Mouse (Mus musculus): ENCODE results near the gene Tcam1. TPM values are rescaled to one million over a fixed set of nuclear protein-coding genes. Genes with fewer than 3 reads are reported as not detected.

Tcam1 gene
- polyA plus RNA-seq, 1 experiment from 2014 or later: 0.09 TPM

DNA sequence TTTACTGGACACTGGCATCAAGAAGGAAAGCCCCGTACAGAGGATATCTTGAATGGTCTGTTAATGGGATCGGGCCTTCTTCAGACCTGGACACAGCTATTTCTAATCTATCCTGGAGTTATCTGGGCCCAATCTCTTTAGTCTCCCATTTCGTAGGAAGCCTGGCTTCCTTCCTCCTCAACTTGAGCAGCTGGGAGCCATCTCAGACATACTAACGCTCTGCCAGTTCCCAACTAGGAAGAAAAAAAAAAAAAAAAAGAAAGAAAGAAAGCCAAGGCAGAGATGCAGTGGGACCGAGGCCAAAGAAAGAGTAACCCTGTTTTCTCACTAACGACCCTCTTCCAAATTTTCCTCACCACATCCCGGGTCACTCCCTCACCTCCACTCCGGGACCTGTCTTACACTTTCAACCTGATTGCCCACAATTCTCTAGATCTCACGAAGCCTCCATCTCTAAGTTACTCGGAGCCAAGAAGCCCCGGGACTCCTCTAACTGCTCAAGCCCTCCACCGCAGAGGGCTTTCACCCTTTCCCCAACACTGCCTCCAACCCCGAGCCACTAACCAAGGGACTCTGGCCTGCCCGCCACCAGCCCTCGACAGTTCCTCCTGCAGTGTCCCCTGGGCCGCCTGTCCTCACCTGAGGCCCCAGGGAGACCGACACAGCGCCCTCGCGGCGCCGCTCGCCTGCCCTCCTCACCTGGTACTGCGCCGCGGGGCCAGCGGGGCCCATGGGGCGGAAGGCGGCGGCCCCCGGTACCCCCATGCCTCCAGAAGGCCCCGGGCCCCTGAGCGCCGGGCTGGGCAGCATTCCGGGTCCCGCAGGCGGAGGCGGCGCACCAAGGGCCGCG lies 4.5 kb upstream of the Tcam1 start:
- TF ChIP-seq CTCF (IDR thresholded peaks at IDR 0.05; ENCODE audit: low read depth): no peak
- peaks cover 3% of the 10 kb centered on the region for H3K36me3 ChIP-seq (ENCODE audit: control insufficient read depth, insufficient read depth)
- H3K9ac ChIP-seq (ENCODE audit: low read depth, low read length): peak overlapping the region; percentile 95
- peak; percentile 34 for ATAC-seq
- no peaks in the 10 kb centered on the region for H3K27me3 ChIP-seq (replicated peaks; ENCODE audit: control insufficient read depth, insufficient read depth, low read length)
- no peaks in the 10 kb centered on the region for H3K9me3 ChIP-seq (ENCODE audit: control insufficient read depth)
- peaks cover 10% of the 10 kb centered on the region for H3K4me1 ChIP-seq (replicated peaks; ENCODE audit: control insufficient read depth, insufficient read depth, low read length)
- H3K4me2 ChIP-seq (replicated peaks; ENCODE audit: low read depth): peak overlapping the region; percentile 77
- H3K4me3 ChIP-seq (ENCODE audit: low read depth, low read length): peak overlapping the region; percentile 97
- H3K27ac ChIP-seq (ENCODE audit: low read depth, low read length): peak overlapping the region; percentile 98
- under 1% methylated on average over 41 of the region's 41 CpGs for WGBS

DNA sequence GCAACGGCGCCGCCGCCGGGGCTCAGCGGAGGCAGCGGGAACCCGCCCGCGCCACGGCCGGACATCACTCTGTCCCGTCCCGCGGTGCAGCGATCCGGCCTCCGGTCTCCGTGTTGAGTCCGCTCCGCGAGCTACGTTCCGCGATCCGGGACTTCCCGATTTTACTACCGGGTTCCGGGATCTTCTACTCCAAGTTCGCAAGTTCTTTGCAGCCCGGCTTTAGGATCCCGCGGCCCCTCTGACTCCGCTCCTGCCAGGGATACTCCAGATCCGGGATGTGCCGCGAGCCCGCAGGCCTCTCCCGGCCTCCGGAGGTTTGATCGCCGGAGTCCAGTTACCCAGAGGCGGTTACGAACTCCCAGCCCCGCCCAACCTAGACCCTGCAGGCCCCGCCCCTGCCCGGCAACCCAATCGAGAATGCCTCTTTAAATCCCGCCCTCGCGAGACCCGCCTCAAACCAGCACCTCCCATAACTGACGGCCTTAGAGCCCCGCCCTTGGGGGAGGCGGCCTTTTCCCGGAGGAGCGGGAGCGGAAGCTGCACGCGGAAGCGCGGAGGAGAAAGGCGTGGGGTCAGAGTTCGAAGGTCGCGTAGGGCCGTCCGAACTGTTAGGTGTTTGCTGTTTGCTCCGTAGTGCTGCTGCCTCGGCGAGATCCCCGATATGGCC lies 3.7 kb upstream of the Tcam1 start, which contains the start of gene Smarcd2:
Gene Smarcd2, minus strand, starts transcription at position 329 of the 667 bp plus-strand sequence.
- peaks cover 10% of the 10 kb centered on the region for H3K4me1 ChIP-seq (replicated peaks; ENCODE audit: control insufficient read depth, insufficient read depth, low read length)
- ATAC-seq: peak; percentile 92

DNA sequence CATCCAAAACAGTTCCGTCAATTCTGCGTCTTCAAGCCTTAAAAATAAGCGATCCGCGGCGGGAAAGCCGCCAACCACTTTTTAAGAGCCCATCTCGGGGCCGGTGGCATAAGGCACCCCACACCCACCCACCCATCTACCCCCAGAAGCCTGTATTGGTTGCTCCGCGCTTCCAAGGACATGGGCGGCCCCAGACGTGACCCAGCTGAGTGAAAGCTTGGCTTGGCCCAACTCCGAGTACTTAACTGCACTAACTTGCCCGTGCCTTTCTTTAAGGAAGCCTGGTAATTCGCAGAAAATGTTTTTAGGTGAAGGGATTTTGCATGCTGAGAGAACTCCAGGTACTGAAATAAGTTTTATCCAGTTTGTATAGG lies 3.2 kb upstream of the Tcam1 start:
- Histone ChIP-seq H3K4me1 (replicated peaks; ENCODE audit: control insufficient read depth, insufficient read depth, low read length) (peaks cover 10% of the 10 kb centered on the region), H3K27me3 (replicated peaks; ENCODE audit: control insufficient read depth, insufficient read depth, low read length) (no peaks in the 10 kb centered on the region), H3K27ac (ENCODE audit: low read depth, low read length) (peak overlapping the region; percentile 72), H3K9ac (ENCODE audit: low read depth, low read length) (peak overlapping the region; percentile 95), H3K9me3 (ENCODE audit: control insufficient read depth) (no peaks in the 10 kb centered on the region), H3K36me3 (ENCODE audit: control insufficient read depth, insufficient read depth) (no peaks in the 10 kb centered on the region), H3K4me3 (ENCODE audit: low read depth, low read length) (peak overlapping the region; percentile 97), H3K4me2 (replicated peaks; ENCODE audit: low read depth) (peak overlapping the region; percentile 77)
- no peak for TF ChIP-seq CTCF (IDR thresholded peaks at IDR 0.05; ENCODE audit: low read depth)
- no peak for ATAC-seq
- 7% methylated on average over 16 of the region's 16 CpGs for WGBS

More for the DNA sequence above, 3.7 kb upstream of the Tcam1 start, which contains the start of gene Smarcd2:
- Histone ChIP-seq H3K4me3 (ENCODE audit: low read depth, low read length) (peak within 1 kb of the TSS; percentile 97), H3K36me3 (ENCODE audit: control insufficient read depth, insufficient read depth) (no peaks in the 10 kb centered on the region), H3K4me2 (replicated peaks; ENCODE audit: low read depth) (peak within 1 kb of the TSS; percentile 77), H3K9ac (ENCODE audit: low read depth, low read length) (peak within 1 kb of the TSS; percentile 95), H3K27me3 (replicated peaks; ENCODE audit: control insufficient read depth, insufficient read depth, low read length) (no peaks in the 10 kb centered on the region), H3K9me3 (ENCODE audit: control insufficient read depth) (no peaks in the 10 kb centered on the region), H3K27ac (ENCODE audit: low read depth, low read length) (peak within 1 kb of the TSS; percentile 98)
- WGBS: under 1% methylated on average over 72 of the region's 72 CpGs
- TF ChIP-seq CTCF (IDR thresholded peaks at IDR 0.05; ENCODE audit: low read depth): no peak

DNA sequence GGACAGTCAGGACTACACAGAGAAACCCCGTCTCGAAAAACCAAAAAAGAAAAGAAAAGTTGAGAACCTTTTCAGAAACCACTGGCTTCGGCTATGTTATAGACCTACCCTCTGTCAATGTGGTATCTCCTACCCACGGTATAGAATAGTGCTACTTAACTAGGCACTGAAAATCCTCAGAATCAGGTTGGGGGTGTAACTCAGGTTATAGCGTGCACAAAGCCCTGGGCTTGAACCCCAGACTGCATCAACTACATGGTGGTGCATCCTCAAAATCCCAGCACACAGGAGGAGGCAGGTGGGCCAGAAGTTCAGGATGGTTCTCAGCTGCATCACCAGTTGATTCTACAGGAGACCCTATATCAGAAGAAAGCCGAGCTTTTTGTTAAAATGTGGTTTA lies 2.7 kb upstream of the Tcam1 start:
- no peak overlapping the region for H3K9ac ChIP-seq (ENCODE audit: low read depth, low read length)
- no peak for ATAC-seq
- WGBS: 93% methylated on average over 6 of the region's 6 CpGs
- H3K36me3 ChIP-seq (ENCODE audit: control insufficient read depth, insufficient read depth): no peaks in the 10 kb centered on the region
- no peak overlapping the region for H3K27ac ChIP-seq (ENCODE audit: low read depth, low read length)
- no peaks in the 10 kb centered on the region for H3K27me3 ChIP-seq (replicated peaks; ENCODE audit: control insufficient read depth, insufficient read depth, low read length)
- H3K9me3 ChIP-seq (ENCODE audit: control insufficient read depth): no peaks in the 10 kb centered on the region
- peaks cover 10% of the 10 kb centered on the region for H3K4me1 ChIP-seq (replicated peaks; ENCODE audit: control insufficient read depth, insufficient read depth, low read length)
- no peak overlapping the region for H3K4me3 ChIP-seq (ENCODE audit: low read depth, low read length)
- no peak for TF ChIP-seq CTCF (IDR thresholded peaks at IDR 0.05; ENCODE audit: low read depth)
- peak overlapping the region; percentile 77; the same call in 1 of the 2 replicates for H3K4me2 ChIP-seq (replicated peaks; ENCODE audit: low read depth)

DNA sequence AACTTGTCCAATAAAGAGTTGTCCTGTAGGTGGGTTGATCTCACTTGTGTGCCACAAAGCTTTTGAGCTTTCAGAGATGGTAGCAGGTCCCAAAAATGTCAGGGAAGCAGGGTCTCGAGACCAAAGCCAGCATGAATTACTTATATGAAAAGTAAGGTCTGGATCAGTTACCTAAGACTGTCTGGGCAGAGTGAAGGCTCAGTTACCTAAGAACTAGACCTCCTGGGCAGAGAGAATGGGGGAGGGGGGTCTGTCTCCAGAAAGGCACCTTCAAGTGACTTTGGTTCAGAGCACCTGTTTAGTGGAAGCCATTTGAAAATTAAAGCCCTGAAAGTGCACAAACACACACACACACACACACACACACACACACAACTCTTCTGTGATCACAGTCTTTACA lies 2.1 kb upstream of the Tcam1 start:
- H3K4me3 ChIP-seq (ENCODE audit: low read depth, low read length): no peak overlapping the region
- WGBS: 89% methylated on average over 1 of the region's 1 CpGs
- no peak overlapping the region for H3K27ac ChIP-seq (ENCODE audit: low read depth, low read length)
- H3K4me2 ChIP-seq (replicated peaks; ENCODE audit: low read depth): no peak overlapping the region
- peaks cover 10% of the 10 kb centered on the region for H3K4me1 ChIP-seq (replicated peaks; ENCODE audit: control insufficient read depth, insufficient read depth, low read length)
- no peaks in the 10 kb centered on the region for H3K36me3 ChIP-seq (ENCODE audit: control insufficient read depth, insufficient read depth)
- H3K9me3 ChIP-seq (ENCODE audit: control insufficient read depth): no peaks in the 10 kb centered on the region
- no peak overlapping the region for H3K9ac ChIP-seq (ENCODE audit: low read depth, low read length)
- TF ChIP-seq CTCF (IDR thresholded peaks at IDR 0.05; ENCODE audit: low read depth): no peak
- ATAC-seq: no peak
- H3K27me3 ChIP-seq (replicated peaks; ENCODE audit: control insufficient read depth, insufficient read depth, low read length): no peaks in the 10 kb centered on the region

DNA sequence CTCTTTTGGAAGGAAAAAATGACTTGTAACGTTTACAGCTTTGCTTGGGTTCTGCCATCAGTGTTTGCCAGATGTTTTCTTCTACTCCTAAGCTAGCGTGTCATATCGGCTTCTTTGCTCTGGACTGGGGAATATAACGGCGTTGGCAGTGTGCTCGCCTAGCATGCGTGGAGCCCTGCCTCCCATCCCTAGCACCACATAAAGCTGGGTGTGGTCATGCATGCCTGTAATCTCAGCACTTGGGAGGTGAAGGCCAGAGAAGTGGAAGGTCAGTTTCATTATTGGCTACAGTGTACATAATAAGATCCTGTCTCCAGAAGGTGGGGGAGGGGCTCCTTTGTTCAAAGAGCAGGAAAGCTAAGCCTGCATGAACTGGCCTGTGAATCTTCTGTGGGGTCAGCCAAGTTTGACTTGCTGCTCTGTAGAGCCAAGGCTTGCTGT lies 1.5 kb upstream of the Tcam1 start:
- H3K4me2 ChIP-seq (replicated peaks; ENCODE audit: low read depth): no peak overlapping the region
- H3K9ac ChIP-seq (ENCODE audit: low read depth, low read length): no peak overlapping the region
- TF ChIP-seq CTCF (IDR thresholded peaks at IDR 0.05; ENCODE audit: low read depth): no peak
- no peaks in the 10 kb centered on the region for H3K9me3 ChIP-seq (ENCODE audit: control insufficient read depth)
- no peak overlapping the region for H3K27ac ChIP-seq (ENCODE audit: low read depth, low read length)
- H3K4me3 ChIP-seq (ENCODE audit: low read depth, low read length): no peak overlapping the region
- H3K27me3 ChIP-seq (replicated peaks; ENCODE audit: control insufficient read depth, insufficient read depth, low read length): no peaks in the 10 kb centered on the region
- ATAC-seq: no peak
- H3K36me3 ChIP-seq (ENCODE audit: control insufficient read depth, insufficient read depth): no peaks in the 10 kb centered on the region
- 28% methylated on average over 7 of the region's 7 CpGs for WGBS
- peaks cover 10% of the 10 kb centered on the region for H3K4me1 ChIP-seq (replicated peaks; ENCODE audit: control insufficient read depth, insufficient read depth, low read length)
